Mouse (Mus musculus) urinary bladder, postnatal 4 days (tissue): ENCODE data around the gene Akt3.

ENCODE experiments used
- DNase-seq, 2 experiments: peaks; one replicate each; pipeline ENCODE4 v3.0.0; 2021 to 2022; ENCODE audit warnings: low spot score in 2 of 2

The Akt3 gene

GRCm38 (mm10) chr1:177051366-177051963, 206.5 kb downstream of the Akt3 start:
- DNase-seq: no peak

DNA sequence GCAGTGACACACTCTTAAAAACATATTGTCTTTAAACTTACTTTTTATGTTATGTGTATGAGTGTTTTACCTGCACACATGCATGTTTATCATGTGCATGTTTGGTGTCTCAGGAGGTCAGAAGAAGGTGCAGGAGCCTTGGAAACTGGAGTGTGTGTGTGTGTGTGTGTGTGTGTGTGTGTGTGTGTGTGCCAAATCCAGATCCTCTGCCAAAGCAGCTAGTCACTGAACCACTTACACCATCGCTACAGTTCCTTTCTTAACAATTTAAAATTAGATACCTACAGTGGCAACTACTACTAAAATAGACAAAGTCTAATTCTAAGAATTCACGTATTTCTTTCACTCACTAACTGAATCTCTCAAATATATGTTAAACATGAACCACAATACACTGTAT, 209.2 kb downstream of the Akt3 start:
- DNase-seq: no peak

GRCm38 (mm10) chr1:177046963-177047362, 211.0 kb downstream of the Akt3 start:
- no peak for DNase-seq

DNA sequence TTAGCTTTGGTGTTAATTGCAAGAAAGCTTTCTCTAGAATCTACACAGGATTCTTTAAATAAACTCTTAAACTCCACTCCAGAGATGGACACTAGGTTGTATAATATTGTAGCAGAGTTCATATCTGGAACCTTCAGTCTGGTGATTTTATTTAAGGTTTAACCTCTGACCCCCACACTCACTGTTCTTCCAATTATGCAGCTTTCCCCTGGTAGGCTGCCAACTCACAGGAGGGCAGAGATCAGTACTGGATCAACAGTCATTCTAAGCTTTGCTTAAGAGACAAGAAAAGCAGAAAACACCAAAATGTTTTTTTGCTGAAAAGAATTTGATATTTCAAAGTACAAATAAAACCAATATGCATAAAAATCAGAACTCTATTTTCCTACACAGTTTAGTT, 212.1 kb downstream of the Akt3 start:
- DNase-seq: no peak

DNA sequence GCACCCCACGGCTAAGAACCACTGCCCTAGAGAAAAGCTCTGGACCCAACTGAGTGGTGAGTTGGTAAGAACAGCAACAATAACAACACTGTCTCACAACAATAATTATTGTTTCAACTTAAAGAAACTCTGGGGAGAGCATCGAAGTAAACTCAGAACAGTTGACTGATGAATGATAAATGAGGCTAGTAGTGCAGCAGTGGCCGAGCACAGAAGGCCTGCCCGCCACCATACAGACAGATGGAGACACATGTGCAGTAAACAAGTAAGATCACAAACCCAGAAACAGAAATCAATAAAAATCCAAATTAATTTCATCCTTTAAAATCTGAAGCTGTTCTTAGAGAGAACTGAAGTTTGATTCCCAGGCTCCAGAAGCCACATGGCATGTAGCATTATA, 217.9 kb downstream of the Akt3 start:
- DNase-seq: no peak

DNA sequence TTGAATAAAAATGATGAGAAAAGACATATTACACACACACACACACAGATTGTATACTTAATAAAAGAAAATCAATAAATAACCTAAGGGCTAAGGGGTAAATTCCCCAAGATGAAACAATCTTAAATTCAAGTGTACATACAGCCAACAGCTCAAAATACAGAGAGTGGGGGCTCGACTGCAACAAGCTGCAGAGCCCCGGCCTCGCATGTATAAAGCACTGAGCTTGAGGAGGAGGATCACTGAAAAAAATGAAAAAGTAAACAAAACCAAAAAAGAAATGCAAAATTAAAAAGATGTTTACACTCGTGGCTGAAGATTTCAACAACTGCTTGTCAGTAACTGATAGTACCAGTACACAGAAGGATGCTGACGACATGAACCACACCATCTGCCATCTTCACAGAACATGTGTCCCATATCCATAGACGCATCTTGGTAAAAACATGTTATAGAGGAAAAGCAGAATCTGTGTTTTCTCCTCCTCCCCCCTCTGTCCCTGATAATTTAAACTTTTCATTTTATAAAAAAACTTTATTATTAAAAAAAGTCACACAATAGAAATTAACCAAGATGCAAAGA, 218.8 kb downstream of the Akt3 start:
- DNase-seq: no peak

- no peak for DNase-seq
Measured at GRCm38 (mm10) chr1:177038383-177038782, 219.6 kb downstream of the Akt3 start.

GRCm38 (mm10) chr1:177035460-177035859, 222.5 kb downstream of the Akt3 start:
- DNase-seq: no peak

GRCm38 (mm10) chr1:177032233-177032632, 225.8 kb downstream of the Akt3 start:
- DNase-seq: no peak

DNA sequence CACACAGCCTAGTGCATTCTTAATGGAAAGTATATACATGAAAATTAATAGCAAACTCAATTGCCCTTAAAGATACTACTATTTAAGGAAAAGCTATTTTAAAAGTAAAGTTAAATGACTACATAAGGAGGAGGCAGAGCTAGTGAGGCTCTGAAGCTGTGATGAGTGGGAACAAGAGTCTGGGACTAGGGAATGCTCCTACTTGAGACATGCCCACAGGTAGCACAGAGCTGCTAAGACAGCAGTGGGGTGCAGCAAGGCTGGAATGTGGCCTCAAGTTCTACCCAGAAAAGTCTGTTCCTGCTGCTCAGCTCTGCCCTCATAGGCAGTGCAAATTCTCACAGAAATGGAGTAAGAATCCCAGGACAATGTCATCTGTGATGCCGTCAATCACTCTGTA, 226.8 kb downstream of the Akt3 start:
- DNase-seq: no peak

GRCm38 (mm10) chr1:177030669-177031068, 227.3 kb downstream of the Akt3 start:
- DNase-seq: no peak

GRCm38 (mm10) chr1:177029032-177029431, 229.0 kb downstream of the Akt3 start:
- no peak for DNase-seq

- no peak for DNase-seq
Measured at GRCm38 (mm10) chr1:177027706-177028105, 230.3 kb downstream of the Akt3 start.

- DNase-seq: no peak
Measured at GRCm38 (mm10) chr1:177022751-177023150, 235.3 kb downstream of the Akt3 start.

DNA sequence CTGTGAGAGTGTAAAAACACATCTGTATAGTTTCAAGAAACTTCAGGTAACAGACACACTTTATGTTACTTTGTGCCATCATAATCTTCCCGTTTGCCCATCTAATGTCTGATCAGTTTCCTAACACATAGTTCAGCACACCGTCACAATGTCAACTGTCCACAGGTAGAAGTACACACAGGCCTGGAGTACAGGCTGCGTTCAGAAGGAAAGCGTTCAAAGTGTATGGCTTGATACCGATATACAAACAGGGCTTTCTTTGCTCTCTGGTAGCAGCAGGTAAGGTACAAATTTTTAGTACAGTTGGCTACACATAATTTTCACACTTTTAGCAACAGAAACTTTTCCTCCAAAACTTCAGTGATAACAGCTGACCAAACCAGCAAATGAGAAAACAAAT, 238.3 kb downstream of the Akt3 start:
- DNase-seq: no peak

GRCm38 (mm10) chr1:177018750-177019149, 239.3 kb downstream of the Akt3 start:
- DNase-seq: no peak

DNA sequence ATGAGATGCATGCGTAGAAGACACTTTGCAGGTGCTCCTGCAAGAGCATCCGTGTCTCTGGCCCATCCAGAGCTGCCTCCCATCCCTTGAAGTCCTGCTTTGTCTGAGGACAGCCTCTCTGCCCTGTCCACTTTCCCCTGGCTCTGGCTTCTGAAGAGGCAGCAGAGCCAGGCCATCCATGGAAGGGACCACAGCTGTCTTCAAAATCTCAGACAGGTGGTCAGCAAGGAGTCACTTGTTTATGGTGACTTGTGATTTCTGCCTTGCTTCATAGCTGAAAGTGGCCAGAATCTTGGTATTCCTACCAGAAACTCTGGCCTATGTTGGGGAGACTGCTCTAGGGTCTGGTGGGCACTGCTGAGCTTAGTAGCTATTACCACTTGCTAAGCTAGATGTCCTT, 241.3 kb downstream of the Akt3 start:
- peak in 1 of 2 experiments; percentile 28 for DNase-seq

DNA sequence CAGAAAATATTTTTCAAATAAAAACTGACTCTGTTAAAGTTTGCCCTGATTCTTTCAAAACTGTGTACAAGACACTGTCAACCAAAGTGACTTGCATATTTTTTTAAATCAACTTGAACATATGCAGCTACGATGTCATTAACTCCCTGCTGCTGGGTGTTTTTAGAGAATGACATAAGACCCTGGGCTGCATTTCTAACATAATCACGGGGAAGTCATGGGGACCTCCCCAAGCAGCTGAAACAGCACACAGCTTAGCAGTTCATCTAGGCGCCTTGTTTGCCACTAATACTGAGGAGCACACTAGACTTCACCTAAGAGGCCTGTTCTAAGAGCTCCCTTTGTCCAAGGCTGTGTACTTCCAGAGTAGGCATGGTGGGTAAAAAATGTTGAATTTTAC, 242.1 kb downstream of the Akt3 start:
- DNase-seq: no peak

GRCm38 (mm10) chr1:177014921-177015439, 243.0 kb downstream of the Akt3 start:
- DNase-seq: peak in 1 of 2 experiments; percentile 55

- peak in 1 of 2 experiments; percentile 26 for DNase-seq
Measured at GRCm38 (mm10) chr1:177014346-177014745, 243.7 kb downstream of the Akt3 start.

GRCm38 (mm10) chr1:177013776-177014175, 244.2 kb downstream of the Akt3 start:
- DNase-seq: no peak

GRCm38 (mm10) chr1:177013313-177013712, 244.7 kb downstream of the Akt3 start:
- peak in 1 of 2 experiments; percentile 34 for DNase-seq

DNA sequence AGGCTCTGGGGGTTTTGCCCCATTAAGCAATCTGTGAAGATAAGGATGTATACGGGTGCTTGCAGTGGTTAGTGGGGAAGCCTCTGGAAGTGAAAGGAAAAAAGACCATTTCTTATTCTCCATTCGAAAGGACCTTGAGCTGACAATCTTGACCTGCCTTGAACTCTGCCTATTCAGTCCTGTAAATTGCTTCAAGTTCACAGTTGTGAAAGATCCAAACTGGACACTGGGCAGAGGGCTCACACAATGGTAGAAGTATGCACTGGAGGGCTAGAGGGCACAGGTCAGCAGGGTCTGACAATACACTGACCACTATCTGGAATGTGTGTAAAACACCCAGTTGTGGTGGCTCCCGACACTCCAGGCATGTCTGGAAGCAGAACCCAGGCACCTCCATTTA, 245.2 kb downstream of the Akt3 start:
- DNase-seq: peak in 1 of 2 experiments; percentile 14

DNA sequence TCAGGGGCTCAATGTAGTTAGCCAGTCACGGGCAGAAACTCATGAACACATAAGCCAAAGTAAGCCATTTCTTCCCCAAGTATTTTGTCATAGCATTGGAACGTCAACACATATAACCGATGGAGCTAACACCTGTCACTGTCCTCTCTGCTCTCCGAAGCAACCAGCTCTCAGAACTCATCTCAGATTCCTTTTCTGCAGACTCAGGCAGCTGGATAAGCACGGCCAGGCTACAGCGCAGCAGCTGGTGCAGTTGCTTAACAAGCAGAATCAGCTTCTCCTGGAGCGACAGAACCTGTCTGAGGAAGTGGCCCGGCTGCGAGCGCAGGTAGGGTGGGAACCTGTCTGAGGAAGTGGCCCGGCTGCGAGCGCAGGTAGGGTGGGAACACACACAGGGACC, 246.3 kb downstream of the Akt3 start:
- no peak for DNase-seq
